In genomic region chr13:22036986-22037385, GRCm38 (mm10) we compare ENCODE assay signal across 1 mouse cellular context.
TF ChIP-seq lines count a peak whose summit lies in the region.

No protein-coding gene starts in this region.

TF ChIP-seq in CH12.LX, 34 proteins besides CTCF, POLR2A, EP300 and RAD21 (continued from another document):
- no peak for TF ChIP-seq SMC3 (IDR thresholded peaks at IDR 0.05; ENCODE audit: low read depth, low read length)
- no peak for TF ChIP-seq USF1 (IDR thresholded peaks at IDR 0.05; ENCODE audit: low read depth, low read length)
- TF ChIP-seq MYC (IDR thresholded peaks at IDR 0.05; ENCODE audit: low read depth, low read length), result no peak
- TF ChIP-seq TBP (conservative IDR thresholded peaks at IDR 0.05; ENCODE audit: low read depth, low read length), result 0 out of 2 replicates have a peak, but pooled peaks have one; percentile 8
- TF ChIP-seq GABPA (IDR thresholded peaks at IDR 0.05; ENCODE audit: insufficient replicate concordance, low read depth, low read length), result no peak
- TF ChIP-seq MAX (IDR thresholded peaks at IDR 0.05; ENCODE audit: low read length), result no peak
- no peak for TF ChIP-seq HCFC1 (IDR thresholded peaks at IDR 0.05; ENCODE audit: low read depth, low read length)
- no peak for TF ChIP-seq ELF1 (IDR thresholded peaks at IDR 0.05; ENCODE audit: low read depth, low read length)
- no peak for TF ChIP-seq MXI1 (IDR thresholded peaks at IDR 0.05; ENCODE audit: low read depth, low read length)
- TF ChIP-seq ZNF384 (IDR thresholded peaks at IDR 0.05; ENCODE audit: low read depth, low read length), result 0 out of 2 replicates have a peak, but pooled peaks have one; percentile 29
- no peak for TF ChIP-seq JUND (conservative IDR thresholded peaks at IDR 0.05; ENCODE audit: low read depth, low read length)
- TF ChIP-seq RCOR1 (conservative IDR thresholded peaks at IDR 0.05; ENCODE audit: low read depth, low read length), result no peak
- no peak for TF ChIP-seq TCF12 (IDR thresholded peaks at IDR 0.05; ENCODE audit: low read depth, low read length)
- no peak for TF ChIP-seq NRF1 (IDR thresholded peaks at IDR 0.05; ENCODE audit: low read depth, low read length)
- no peak for TF ChIP-seq CHD2 (IDR thresholded peaks at IDR 0.05; ENCODE audit: low read length)
TF ChIP-seq in CH12.LX: peak in this region for 3.
